Mouse (Mus musculus): ENCODE data around the gene Lce1e. TPM values are rescaled to one million over a fixed set of nuclear protein-coding genes. Genes with fewer than 3 reads are reported as not detected.

The Lce1e gene
- polyA plus RNA-seq, 1 experiment from 2014 or later, result not detected

GRCm38 (mm10) chr3:92670215-92670614, 38.7 kb downstream of the Lce1e start, which contains the start of gene Lce1a2:
Gene Lce1a2, minus strand, starts transcription at chr3:92670315.
- H3K4me3 ChIP-seq, result no peak within 1 kb of the TSS
- no peaks in the 10 kb centered on the region for H3K36me3 ChIP-seq
- ATAC-seq (replicated peaks; ENCODE audit: insufficient number of reproducible peaks, insufficient read depth, low FRiP score, low read depth), result no peak
- H3K4me1 ChIP-seq (replicated peaks), result no peaks in the 10 kb centered on the region
- H3K27ac ChIP-seq, result no peak within 1 kb of the TSS
- H3K9me3 ChIP-seq (replicated peaks), result no peaks in the 10 kb centered on the region
- H3K4me2 ChIP-seq, result no peak within 1 kb of the TSS
- H3K9ac ChIP-seq, result no peak within 1 kb of the TSS
- no peaks in the 10 kb centered on the region for H3K27me3 ChIP-seq

Other genes with a start within 250 kb of the Lce1e start
- 0.42 and 2.6 TPM in 2 replicates for gene Sprr1a, start 223.2 kb downstream of the Lce1e start, polyA plus RNA-seq (2015; fragmentation: Nextera tagmentation; extraction: Ambion mirVana)
- not detected in 2 replicates for gene Sprr4, start 208.6 kb downstream of the Lce1e start, polyA plus RNA-seq (2015; fragmentation: Nextera tagmentation; extraction: Ambion mirVana)
- not detected in 2 replicates for gene 2310046K23Rik, start 174.6 kb downstream of the Lce1e start, polyA plus RNA-seq (2015; fragmentation: Nextera tagmentation; extraction: Ambion mirVana)
- 0.09 TPM in 1 of 2 replicates, not detected in the other for gene Ivl, start 135.3 kb downstream of the Lce1e start, polyA plus RNA-seq (2015; fragmentation: Nextera tagmentation; extraction: Ambion mirVana)
- not detected in 2 replicates for gene Smcp, start 120.1 kb downstream of the Lce1e start, polyA plus RNA-seq (2015; fragmentation: Nextera tagmentation; extraction: Ambion mirVana)
- gene 2210017I01Rik, start 101.6 kb downstream of the Lce1e start, polyA plus RNA-seq (2015; fragmentation: Nextera tagmentation; extraction: Ambion mirVana), result not detected in 2 replicates
- gene Lce6a, start 87.4 kb downstream of the Lce1e start, polyA plus RNA-seq (2015; fragmentation: Nextera tagmentation; extraction: Ambion mirVana), result not detected in 2 replicates
- gene Lce1a1, start 60.8 kb downstream of the Lce1e start, polyA plus RNA-seq (2015; fragmentation: Nextera tagmentation; extraction: Ambion mirVana), result not detected in 2 replicates
- not detected in 2 replicates for gene Lce1b, start 52.1 kb downstream of the Lce1e start, polyA plus RNA-seq (2015; fragmentation: Nextera tagmentation; extraction: Ambion mirVana)
- gene Lce1a2, start 38.8 kb downstream of the Lce1e start, polyA plus RNA-seq (2015; fragmentation: Nextera tagmentation; extraction: Ambion mirVana), result not detected in 2 replicates
- not detected in 2 replicates for gene Lce1c, start 29.8 kb downstream of the Lce1e start, polyA plus RNA-seq (2015; fragmentation: Nextera tagmentation; extraction: Ambion mirVana)
- gene Lce1d, start 21.9 kb downstream of the Lce1e start, polyA plus RNA-seq (2015; fragmentation: Nextera tagmentation; extraction: Ambion mirVana), result not detected in 2 replicates
- not detected in 2 replicates for gene Lce1f, start 11.3 kb upstream of the Lce1e start, polyA plus RNA-seq (2015; fragmentation: Nextera tagmentation; extraction: Ambion mirVana)
- gene Gm38119, start 30.0 kb upstream of the Lce1e start, polyA plus RNA-seq (2015; fragmentation: Nextera tagmentation; extraction: Ambion mirVana), result not detected in 2 replicates
- gene Lce1g, start 43.3 kb upstream of the Lce1e start, polyA plus RNA-seq (2015; fragmentation: Nextera tagmentation; extraction: Ambion mirVana), result not detected in 2 replicates
- gene Lce1h, start 56.0 kb upstream of the Lce1e start, polyA plus RNA-seq (2015; fragmentation: Nextera tagmentation; extraction: Ambion mirVana), result not detected in 2 replicates
- not detected in 2 replicates for gene Lce1i, start 69.8 kb upstream of the Lce1e start, polyA plus RNA-seq (2015; fragmentation: Nextera tagmentation; extraction: Ambion mirVana)
- gene Lce1j, start 81.4 kb upstream of the Lce1e start, polyA plus RNA-seq (2015; fragmentation: Nextera tagmentation; extraction: Ambion mirVana), result not detected in 2 replicates
- not detected in 2 replicates for gene Lce1k, start 98.8 kb upstream of the Lce1e start, polyA plus RNA-seq (2015; fragmentation: Nextera tagmentation; extraction: Ambion mirVana)
- not detected in 2 replicates for gene Kprp, start 118.2 kb upstream of the Lce1e start, polyA plus RNA-seq (2015; fragmentation: Nextera tagmentation; extraction: Ambion mirVana)
- not detected in 2 replicates for gene Lce1l, start 142.2 kb upstream of the Lce1e start, polyA plus RNA-seq (2015; fragmentation: Nextera tagmentation; extraction: Ambion mirVana)
- gene 2310050C09Rik, start 161.1 kb upstream of the Lce1e start, polyA plus RNA-seq (2015; fragmentation: Nextera tagmentation; extraction: Ambion mirVana), result not detected in 2 replicates
- gene Lce3a, start 217.2 kb upstream of the Lce1e start, polyA plus RNA-seq (2015; fragmentation: Nextera tagmentation; extraction: Ambion mirVana), result not detected in 2 replicates
- not detected in 2 replicates for gene Lce3b, start 223.9 kb upstream of the Lce1e start, polyA plus RNA-seq (2015; fragmentation: Nextera tagmentation; extraction: Ambion mirVana)
- not detected in 2 replicates for gene Lce3c, start 235.4 kb upstream of the Lce1e start, polyA plus RNA-seq (2015; fragmentation: Nextera tagmentation; extraction: Ambion mirVana)
- not detected in 2 replicates for gene Lce3d, start 248.3 kb upstream of the Lce1e start, polyA plus RNA-seq (2015; fragmentation: Nextera tagmentation; extraction: Ambion mirVana)

All from heart, embryonic 15.5 days (tissue).